Comparison of ENCODE assay signal across 8 mouse cellular contexts in the genomic region with DNA sequence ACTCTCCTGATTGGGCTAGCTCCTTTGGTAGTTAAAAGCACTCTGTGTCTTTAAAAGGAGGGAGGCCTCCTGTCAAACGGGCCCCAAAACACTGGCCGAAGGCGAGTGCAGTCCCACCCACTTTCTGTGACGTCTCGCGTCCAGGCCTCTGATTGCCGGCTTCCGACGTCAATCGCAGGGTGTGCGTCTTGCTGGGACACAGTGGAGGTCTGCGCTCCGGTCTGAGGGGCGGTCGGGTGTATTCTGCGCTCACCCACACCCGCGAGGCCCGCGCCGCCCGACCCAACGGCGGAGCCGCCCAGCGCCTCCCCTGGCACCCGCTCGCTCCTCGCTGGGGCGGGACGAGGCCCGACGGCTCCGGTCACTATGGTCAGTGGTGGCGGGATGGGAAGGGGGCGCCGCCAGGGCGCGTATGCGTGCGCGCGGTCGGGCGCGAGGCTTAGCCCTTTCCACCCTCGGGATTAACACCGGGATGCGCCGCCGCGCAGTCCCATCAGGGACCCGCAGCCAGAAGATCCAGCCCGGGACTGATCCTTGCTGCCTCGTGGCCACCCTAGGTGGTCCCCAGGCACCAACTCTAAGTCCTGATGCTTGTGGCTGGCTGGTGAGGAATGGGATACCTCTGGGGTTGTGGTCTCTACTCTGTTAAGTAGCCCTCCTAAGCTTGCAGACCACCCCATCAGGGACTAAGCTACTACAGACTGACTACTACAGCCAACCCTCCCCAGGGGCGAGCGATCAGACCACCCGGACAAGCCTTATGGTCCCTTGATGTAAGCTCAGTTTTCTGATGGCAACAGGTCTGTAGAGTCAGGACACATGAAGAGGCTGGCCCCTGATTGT. TPM values are rescaled to one million over a fixed set of nuclear protein-coding genes. Genes with fewer than 3 reads are reported as not detected.
DNase-seq lines count a peak whose midpoint lies in the region; ATAC-seq and TF ChIP-seq lines count a peak whose summit lies in the region.

A gene (plus strand): TSS at position 178 of the 843 bp plus-strand sequence.

- peak within 1 kb of the TSS; percentile 75 for H3K9ac ChIP-seq in ES-Bruce4 (ENCODE audit: low read depth, poor library complexity, severe bottlenecking)
- peak within 1 kb of the TSS; percentile 93 for H3K9ac ChIP-seq in forebrain, embryonic 14.5 days (ENCODE audit: low read length)
- H3K9ac ChIP-seq in neural tube, embryonic 15.5 days (replicated peaks), result peak within 1 kb of the TSS; percentile 92

- TF ChIP-seq EP300 in ES-Bruce4 (IDR thresholded peaks at IDR 0.05; ENCODE audit: insufficient read depth, low read depth, low read length), result no peak

- no peak within 1 kb of the TSS for H3K27ac ChIP-seq in ES-Bruce4 (ENCODE audit: insufficient read depth, low read length)
- H3K27ac ChIP-seq in forebrain, embryonic 14.5 days (ENCODE audit: low read depth, low read length), result peak within 1 kb of the TSS; percentile 72; the same call in 1 of the 2 replicates
- peak within 1 kb of the TSS; percentile 80 for H3K27ac ChIP-seq in neural tube, embryonic 15.5 days (replicated peaks)

- H3K4me2 ChIP-seq in forebrain, embryonic 14.5 days (ENCODE audit: low read length), result peak within 1 kb of the TSS; percentile 76
- H3K4me2 ChIP-seq in neural tube, embryonic 15.5 days, result peak within 1 kb of the TSS; percentile 82

- no peaks in the 10 kb centered on the region for H3K4me1 ChIP-seq in ES-Bruce4 (ENCODE audit: control insufficient read depth, insufficient read depth, low read length)
- peaks cover 7% of the 10 kb centered on the region for H3K4me1 ChIP-seq in forebrain, embryonic 14.5 days (ENCODE audit: control insufficient read depth, insufficient read depth, low read length)
- peaks cover 21% of the 10 kb centered on the region for H3K4me1 ChIP-seq in neural tube, embryonic 15.5 days

- peak; percentile 96 for ATAC-seq in cerebellum, adult (ENCODE audit: insufficient number of reproducible peaks, low FRiP score, low TSS enrichment)
- ATAC-seq in forebrain, embryonic 14.5 days, result peak; percentile 99
- peak; percentile 99 for ATAC-seq in neural tube, embryonic 15.5 days (ENCODE audit: low FRiP score)

- no peaks in the 10 kb centered on the region for H3K36me3 ChIP-seq in ES-Bruce4 (ENCODE audit: control insufficient read depth, insufficient read depth, low read length, poor library complexity, severe bottlenecking)
- H3K36me3 ChIP-seq in forebrain, embryonic 14.5 days (ENCODE audit: control insufficient read depth, insufficient read depth, low read length), result no peaks in the 10 kb centered on the region
- no peaks in the 10 kb centered on the region for H3K36me3 ChIP-seq in neural tube, embryonic 15.5 days

- DNase-seq in forebrain, embryonic 14.5 days (ENCODE audit: low spot score), result peak; percentile 98
- DNase-seq in heart, postnatal 14 days, result peak; percentile 96 to 98
- peak; percentile 97 for DNase-seq in layer of hippocampus, adult 11-12 months (ENCODE audit: low spot score)
- DNase-seq in lung, adult 18-20 months, result peak; percentile 98
- DNase-seq in testis, postnatal 14 days (ENCODE audit: low spot score), result peak; percentile 95

- intact Hi-C loops in heart, postnatal 14 days (cut with DNase I), result no loop called here

- H3K4me3 ChIP-seq in ES-Bruce4 (ENCODE audit: low read depth, low read length), result peak within 1 kb of the TSS; percentile 81
- peak within 1 kb of the TSS; percentile 69 for H3K4me3 ChIP-seq in forebrain, embryonic 14.5 days (ENCODE audit: low read depth, low read length)
- H3K4me3 ChIP-seq in neural tube, embryonic 15.5 days (replicated peaks), result peak within 1 kb of the TSS; percentile 76

- under 1% methylated on average over 56 of the region's 58 CpGs for WGBS in forebrain, embryonic 14.5 days
- WGBS in neural tube, embryonic 15.5 days, result under 1% methylated on average over 57 of the region's 58 CpGs

- TF ChIP-seq POLR2A in ES-Bruce4 (IDR thresholded peaks at IDR 0.05; ENCODE audit: insufficient read depth, low read length), result no peak

- TF ChIP-seq CTCF in ES-Bruce4 (IDR thresholded peaks at IDR 0.05; ENCODE audit: low read depth, low read length), result no peak

- no peaks in the 10 kb centered on the region for H3K27me3 ChIP-seq in ES-Bruce4 (ENCODE audit: control insufficient read depth, insufficient read depth, low read length, poor library complexity, severe bottlenecking)
- H3K27me3 ChIP-seq in forebrain, embryonic 14.5 days (replicated peaks; ENCODE audit: control insufficient read depth, insufficient read depth, low read length), result no peaks in the 10 kb centered on the region
- H3K27me3 ChIP-seq in neural tube, embryonic 15.5 days (replicated peaks), result no peaks in the 10 kb centered on the region

- H3K9me3 ChIP-seq in ES-Bruce4 (replicated peaks; ENCODE audit: control insufficient read depth, insufficient read depth, low read length, poor library complexity, severe bottlenecking), result no peaks in the 10 kb centered on the region
- H3K9me3 ChIP-seq in forebrain, embryonic 14.5 days (replicated peaks; ENCODE audit: control insufficient read depth, low read length), result no peaks in the 10 kb centered on the region
- H3K9me3 ChIP-seq in neural tube, embryonic 15.5 days (replicated peaks), result no peaks in the 10 kb centered on the region

RNA-seq across cellular contexts. Expression of the gene that starts here (rescaled TPM):
- polyA plus RNA-seq in ES-Bruce4 (2011; ENCODE audit: insufficient read depth, insufficient read length, low read depth, missing spikeins), result 5.5 and 6.3 TPM in 2 replicates
- 20.8 and 23.4 TPM in 2 replicates for polyA plus RNA-seq in forebrain, embryonic 14.5 days (2014; fragmentation: Nextera tagmentation; extraction: Ambion mirVana)
- 1 to 10 TPM; 3.6 to 4.0 TPM for total RNA-seq in heart, postnatal 14 days (2021)
- 20.3 and 23.1 TPM in 2 replicates for polyA plus RNA-seq in neural tube, embryonic 15.5 days (2015; fragmentation: Nextera tagmentation; extraction: Ambion mirVana)
